Mouse (Mus musculus) G1E (cell line): ENCODE measurements around the gene Pex16.

Experiments
- CTCF ChIP-seq: IDR thresholded peaks from 2 replicates; pipeline ENCODE4 v1.5.1; 2012; ENCODE audit warnings: low read depth, low read length, inconsistent platforms, mixed read lengths
- GATA1 ChIP-seq: IDR thresholded peaks from 2 replicates; pipeline ENCODE4 v1.6.1; 2012; ENCODE audit warnings: borderline replicate concordance, low read length, inconsistent platforms, mixed read lengths
- GATA2 ChIP-seq: IDR thresholded peaks from 2 replicates; pipeline ENCODE4 v1.6.1; 2012; ENCODE audit warnings: low read depth, low read length, inconsistent platforms, borderline replicate concordance
- POLR2AphosphoS5 ChIP-seq: IDR thresholded peaks from 2 replicates; pipeline ENCODE4 v1.6.1; 2012; ENCODE audit warnings: low read depth, low read length, inconsistent platforms; ENCODE audit not compliant: insufficient replicate concordance
- TAL1 ChIP-seq: conservative IDR thresholded peaks from 2 replicates; pipeline ENCODE4 v1.6.1; 2012; ENCODE audit warnings: low read depth, low read length, inconsistent platforms, mixed read lengths

GRCm38 (mm10) chr2:92371971-92372690 lies 2.3 kb upstream of the Pex16 start:
- TF ChIP-seq TAL1 (no peak), CTCF (no peak), GATA1 (no peak), POLR2AphosphoS5 (no peak), GATA2 (no peak)
